Mouse (Mus musculus): Measurements from ENCODE around the gene Tmco1. TPM values are rescaled to one million over a fixed set of nuclear protein-coding genes. Genes with fewer than 3 reads are reported as not detected.

Tmco1 gene
- polyA plus RNA-seq, 1 experiment from 2014 or later = 90.1 TPM

- H3K4me3 ChIP-seq (ENCODE audit: control insufficient read depth in 1 of 2, insufficient read depth in 1 of 2, low read depth in 1 of 2, low read length in 2 of 2) = no peak overlapping the region
- no peak overlapping the region for H3K27ac ChIP-seq (replicated peaks in 1 of 2; ENCODE audit: control insufficient read depth in 1 of 2, insufficient read depth in 1 of 2, low read depth in 2 of 2, low read length in 2 of 2)
- no peak overlapping the region for H3K4me2 ChIP-seq (ENCODE audit: low read length)
- no peaks in the 10 kb centered on the region for H3K4me1 ChIP-seq (ENCODE audit: control insufficient read depth in 2 of 2, insufficient read depth in 2 of 2, low read length in 2 of 2)
- H3K27me3 ChIP-seq (ENCODE audit: control insufficient read depth, insufficient read depth, low read length) = no peaks in the 10 kb centered on the region
- WGBS = 88% methylated on average over 6 of the region's 6 CpGs
- no peaks in the 10 kb centered on the region for H3K9me3 ChIP-seq (ENCODE audit: control insufficient read depth, low read length)
- H3K36me3 ChIP-seq (ENCODE audit: control insufficient read depth, insufficient read depth, low read length) = peaks cover 50% of the 10 kb centered on the region
- no peak overlapping the region for H3K9ac ChIP-seq (ENCODE audit: low read length)
- ATAC-seq (ENCODE audit: insufficient number of reproducible peaks, insufficient read depth, low FRiP score, low read depth) = no peak
Observed at GRCm38 (mm10) chr1:167366621-167367020, 58.4 kb downstream of the Tmco1 start.

DNA sequence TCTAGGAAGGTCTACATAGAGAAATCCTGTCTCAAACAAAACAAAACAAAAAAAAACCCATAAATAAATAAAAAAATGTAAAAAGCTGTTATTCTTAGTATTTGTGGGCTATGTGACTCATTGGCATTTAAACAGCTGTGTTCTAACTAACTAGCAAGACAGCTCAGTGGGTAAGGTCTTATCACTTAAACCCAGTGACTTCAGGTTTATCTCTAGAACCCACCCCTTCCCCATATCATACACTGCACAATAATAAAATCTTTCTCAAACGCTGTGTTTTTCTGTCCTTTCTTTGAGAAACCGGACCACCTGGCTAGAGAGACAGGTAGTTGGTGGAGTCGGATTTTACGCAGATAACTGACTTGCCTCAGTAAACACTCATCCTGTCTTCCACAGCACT, 59.8 kb downstream of the Tmco1 start:
- Histone ChIP-seq H3K27ac (replicated peaks in 1 of 2; ENCODE audit: control insufficient read depth in 1 of 2, insufficient read depth in 1 of 2, low read depth in 2 of 2, low read length in 2 of 2) (no peak overlapping the region), H3K4me3 (ENCODE audit: control insufficient read depth in 1 of 2, insufficient read depth in 1 of 2, low read depth in 1 of 2, low read length in 2 of 2) (no peak overlapping the region), H3K4me2 (ENCODE audit: low read length) (no peak overlapping the region), H3K9ac (ENCODE audit: low read length) (no peak overlapping the region), H3K4me1 (ENCODE audit: control insufficient read depth in 2 of 2, insufficient read depth in 2 of 2, low read length in 2 of 2) (no peaks in the 10 kb centered on the region), H3K27me3 (ENCODE audit: control insufficient read depth, insufficient read depth, low read length) (no peaks in the 10 kb centered on the region), H3K36me3 (ENCODE audit: control insufficient read depth, insufficient read depth, low read length) (peaks cover 51% of the 10 kb centered on the region), H3K9me3 (ENCODE audit: control insufficient read depth, low read length) (no peaks in the 10 kb centered on the region)
- WGBS = 86% methylated on average over 4 of the region's 4 CpGs
- ATAC-seq (ENCODE audit: insufficient number of reproducible peaks, insufficient read depth, low FRiP score, low read depth) = no peak

DNA sequence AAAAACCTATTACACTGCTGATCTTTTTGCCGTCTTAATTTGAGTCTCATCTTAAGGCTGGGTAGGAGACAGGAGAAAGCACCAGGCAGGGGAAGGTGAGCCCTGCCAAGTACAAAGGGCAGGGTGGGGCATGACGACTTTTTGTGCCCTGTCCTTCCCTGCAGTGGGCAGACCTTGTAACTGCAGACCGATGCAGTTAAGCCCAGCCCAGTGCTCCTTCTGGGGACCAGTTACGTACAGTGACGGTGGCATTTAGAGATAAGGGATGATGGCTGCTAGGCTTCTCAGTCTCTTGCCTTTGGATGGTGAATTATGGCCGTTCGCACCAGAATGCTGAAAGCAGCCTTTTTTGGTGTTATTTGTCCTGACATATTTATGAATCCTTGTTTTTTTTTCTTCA, 60.3 kb downstream of the Tmco1 start:
- H3K4me3 ChIP-seq (ENCODE audit: control insufficient read depth in 1 of 2, insufficient read depth in 1 of 2, low read depth in 1 of 2, low read length in 2 of 2) = no peak overlapping the region
- H3K4me1 ChIP-seq (ENCODE audit: control insufficient read depth in 2 of 2, insufficient read depth in 2 of 2, low read length in 2 of 2) = no peaks in the 10 kb centered on the region
- H3K27me3 ChIP-seq (ENCODE audit: control insufficient read depth, insufficient read depth, low read length) = no peaks in the 10 kb centered on the region
- ATAC-seq (ENCODE audit: insufficient number of reproducible peaks, insufficient read depth, low FRiP score, low read depth) = no peak
- 64% methylated on average over 7 of the region's 7 CpGs for WGBS
- H3K27ac ChIP-seq (replicated peaks in 1 of 2; ENCODE audit: control insufficient read depth in 1 of 2, insufficient read depth in 1 of 2, low read depth in 2 of 2, low read length in 2 of 2) = no peak overlapping the region
- no peak overlapping the region for H3K4me2 ChIP-seq (ENCODE audit: low read length)
- peaks cover 51% of the 10 kb centered on the region for H3K36me3 ChIP-seq (ENCODE audit: control insufficient read depth, insufficient read depth, low read length)
- no peak overlapping the region for H3K9ac ChIP-seq (ENCODE audit: low read length)
- no peaks in the 10 kb centered on the region for H3K9me3 ChIP-seq (ENCODE audit: control insufficient read depth, low read length)

DNA sequence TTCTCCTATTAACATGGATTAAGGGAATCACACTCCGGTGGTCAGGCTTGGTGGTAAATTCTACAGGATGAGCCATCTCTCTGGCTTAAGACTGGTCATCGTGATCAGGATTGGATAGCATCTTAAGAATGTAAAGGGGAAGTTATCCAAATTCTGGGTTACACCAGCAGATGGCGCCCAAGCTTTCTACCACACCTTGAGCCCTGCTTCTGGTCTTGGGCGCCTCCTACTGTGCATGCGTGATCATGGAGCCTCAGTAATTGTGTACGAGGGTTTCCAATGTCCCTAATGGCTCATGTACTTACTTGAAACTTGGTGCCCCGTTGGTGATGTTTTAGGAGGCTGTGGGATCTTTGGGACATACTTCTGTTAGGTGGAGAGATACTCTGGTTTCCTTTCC, 61.7 kb downstream of the Tmco1 start:
- no peak; the same call in 1 of the 2 replicates for ATAC-seq (ENCODE audit: insufficient number of reproducible peaks, insufficient read depth, low FRiP score, low read depth)
- no peak overlapping the region for H3K9ac ChIP-seq (ENCODE audit: low read length)
- no peaks in the 10 kb centered on the region for H3K9me3 ChIP-seq (ENCODE audit: control insufficient read depth, low read length)
- H3K27ac ChIP-seq (replicated peaks in 1 of 2; ENCODE audit: control insufficient read depth in 1 of 2, insufficient read depth in 1 of 2, low read depth in 2 of 2, low read length in 2 of 2) = no peak overlapping the region
- H3K4me3 ChIP-seq (ENCODE audit: control insufficient read depth in 1 of 2, insufficient read depth in 1 of 2, low read depth in 1 of 2, low read length in 2 of 2) = no peak overlapping the region
- 8% methylated on average over 7 of the region's 7 CpGs for WGBS
- H3K36me3 ChIP-seq (ENCODE audit: control insufficient read depth, insufficient read depth, low read length) = peaks cover 54% of the 10 kb centered on the region
- H3K4me1 ChIP-seq (ENCODE audit: control insufficient read depth in 2 of 2, insufficient read depth in 2 of 2, low read length in 2 of 2) = no peaks in the 10 kb centered on the region
- no peak overlapping the region for H3K4me2 ChIP-seq (ENCODE audit: low read length)
- H3K27me3 ChIP-seq (ENCODE audit: control insufficient read depth, insufficient read depth, low read length) = no peaks in the 10 kb centered on the region

DNA sequence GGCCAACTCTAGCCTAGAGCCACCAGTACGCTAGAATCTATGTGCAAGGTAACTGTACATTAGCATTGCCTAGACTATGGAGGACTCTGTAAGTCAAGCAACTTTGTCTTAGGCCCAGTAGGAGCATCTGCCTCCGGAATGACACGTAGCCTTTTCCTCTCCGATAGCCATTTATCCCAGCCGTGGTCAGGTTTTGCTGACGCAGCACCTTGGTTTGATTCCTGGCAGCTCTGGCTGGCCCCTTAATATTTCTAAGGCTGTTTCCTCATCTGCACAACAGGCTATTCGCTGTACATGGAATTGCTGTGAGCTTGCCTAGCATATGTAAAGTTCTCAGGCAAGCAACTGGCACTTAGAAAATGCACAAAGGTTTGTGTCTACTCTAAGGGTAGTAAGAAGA, 64.6 kb downstream of the Tmco1 start:
- Histone ChIP-seq H3K27ac (replicated peaks in 1 of 2; ENCODE audit: control insufficient read depth in 1 of 2, insufficient read depth in 1 of 2, low read depth in 2 of 2, low read length in 2 of 2) (no peak overlapping the region), H3K36me3 (ENCODE audit: control insufficient read depth, insufficient read depth, low read length) (peaks cover 58% of the 10 kb centered on the region), H3K9me3 (ENCODE audit: control insufficient read depth, low read length) (no peaks in the 10 kb centered on the region), H3K27me3 (ENCODE audit: control insufficient read depth, insufficient read depth, low read length) (no peaks in the 10 kb centered on the region), H3K4me2 (ENCODE audit: low read length) (no peak overlapping the region), H3K4me3 (ENCODE audit: control insufficient read depth in 1 of 2, insufficient read depth in 1 of 2, low read depth in 1 of 2, low read length in 2 of 2) (no peak overlapping the region), H3K4me1 (ENCODE audit: control insufficient read depth in 2 of 2, insufficient read depth in 2 of 2, low read length in 2 of 2) (no peaks in the 10 kb centered on the region), H3K9ac (ENCODE audit: low read length) (no peak overlapping the region)
- WGBS = 92% methylated on average over 7 of the region's 7 CpGs
- ATAC-seq (ENCODE audit: insufficient number of reproducible peaks, insufficient read depth, low FRiP score, low read depth) = no peak

- no peaks in the 10 kb centered on the region for H3K4me1 ChIP-seq (ENCODE audit: control insufficient read depth in 2 of 2, insufficient read depth in 2 of 2, low read length in 2 of 2)
- no peak overlapping the region for H3K4me2 ChIP-seq (ENCODE audit: low read length)
- H3K27me3 ChIP-seq (ENCODE audit: control insufficient read depth, insufficient read depth, low read length) = no peaks in the 10 kb centered on the region
- H3K4me3 ChIP-seq (ENCODE audit: control insufficient read depth in 1 of 2, insufficient read depth in 1 of 2, low read depth in 1 of 2, low read length in 2 of 2) = no peak overlapping the region
- no peak overlapping the region for H3K9ac ChIP-seq (ENCODE audit: low read length)
- no peaks in the 10 kb centered on the region for H3K9me3 ChIP-seq (ENCODE audit: control insufficient read depth, low read length)
- no peak for ATAC-seq (ENCODE audit: insufficient number of reproducible peaks, insufficient read depth, low FRiP score, low read depth)
- H3K36me3 ChIP-seq (ENCODE audit: control insufficient read depth, insufficient read depth, low read length) = peaks cover 56% of the 10 kb centered on the region
- WGBS = 24% methylated on average over 15 of the region's 15 CpGs
- H3K27ac ChIP-seq (replicated peaks in 1 of 2; ENCODE audit: control insufficient read depth in 1 of 2, insufficient read depth in 1 of 2, low read depth in 2 of 2, low read length in 2 of 2) = no peak overlapping the region
Observed at GRCm38 (mm10) chr1:167374003-167374784, 66.0 kb downstream of the Tmco1 start.

DNA sequence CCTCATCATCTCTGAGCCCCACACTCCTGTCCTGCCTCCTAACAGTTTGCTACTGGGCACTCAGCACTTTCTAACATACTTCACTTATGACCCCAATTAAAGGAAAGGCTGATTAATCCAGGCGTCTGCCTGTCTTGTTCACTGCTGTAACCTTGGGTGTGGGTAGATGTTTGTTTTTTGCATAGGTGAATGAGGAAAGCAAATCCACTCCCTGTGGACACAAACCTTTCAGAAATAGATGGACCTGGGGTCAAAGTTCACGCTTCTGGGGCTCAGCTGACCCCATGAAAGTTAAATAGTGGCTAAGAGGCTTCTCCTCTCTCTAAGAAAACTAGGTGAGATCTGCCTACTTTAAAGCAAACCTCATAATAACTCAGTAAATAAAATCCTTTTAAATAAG, 66.8 kb downstream of the Tmco1 start:
- no peaks in the 10 kb centered on the region for H3K27me3 ChIP-seq (ENCODE audit: control insufficient read depth, insufficient read depth, low read length)
- H3K27ac ChIP-seq (replicated peaks in 1 of 2; ENCODE audit: control insufficient read depth in 1 of 2, insufficient read depth in 1 of 2, low read depth in 2 of 2, low read length in 2 of 2) = no peak overlapping the region
- no peaks in the 10 kb centered on the region for H3K4me1 ChIP-seq (ENCODE audit: control insufficient read depth in 2 of 2, insufficient read depth in 2 of 2, low read length in 2 of 2)
- no peak overlapping the region for H3K9ac ChIP-seq (ENCODE audit: low read length)
- H3K36me3 ChIP-seq (ENCODE audit: control insufficient read depth, insufficient read depth, low read length) = peaks cover 55% of the 10 kb centered on the region
- no peak for ATAC-seq (ENCODE audit: insufficient number of reproducible peaks, insufficient read depth, low FRiP score, low read depth)
- H3K4me3 ChIP-seq (ENCODE audit: control insufficient read depth in 1 of 2, insufficient read depth in 1 of 2, low read depth in 1 of 2, low read length in 2 of 2) = no peak overlapping the region
- 70% methylated on average over 2 of the region's 2 CpGs for WGBS
- no peaks in the 10 kb centered on the region for H3K9me3 ChIP-seq (ENCODE audit: control insufficient read depth, low read length)
- no peak overlapping the region for H3K4me2 ChIP-seq (ENCODE audit: low read length)

DNA sequence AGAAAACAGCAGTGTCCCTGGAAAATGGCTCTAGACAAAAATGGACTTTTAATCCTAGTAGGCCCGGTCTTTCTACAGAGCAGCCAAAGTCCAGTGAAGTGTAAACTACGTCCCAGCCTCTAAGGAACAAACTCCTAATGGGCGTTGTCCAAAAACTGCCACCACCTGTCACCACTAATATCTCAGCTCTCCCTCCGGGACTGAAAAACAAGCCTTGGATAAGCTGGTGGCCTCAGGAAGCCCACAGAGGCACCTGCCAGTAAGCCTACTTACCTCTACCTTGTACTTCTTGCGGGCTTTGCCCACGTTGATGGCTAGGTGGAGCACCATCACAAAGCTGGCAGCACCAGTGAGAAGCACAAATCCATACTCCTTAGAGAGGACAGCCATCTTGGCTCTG, 69.8 kb downstream of the Tmco1 start:
- Histone ChIP-seq H3K9me3 (ENCODE audit: control insufficient read depth, low read length) (no peaks in the 10 kb centered on the region), H3K27me3 (ENCODE audit: control insufficient read depth, insufficient read depth, low read length) (no peaks in the 10 kb centered on the region), H3K27ac (replicated peaks in 1 of 2; ENCODE audit: control insufficient read depth in 1 of 2, insufficient read depth in 1 of 2, low read depth in 2 of 2, low read length in 2 of 2) (no peak overlapping the region), H3K36me3 (ENCODE audit: control insufficient read depth, insufficient read depth, low read length) (peaks cover 37% of the 10 kb centered on the region), H3K9ac (ENCODE audit: low read length) (no peak overlapping the region), H3K4me2 (ENCODE audit: low read length) (no peak overlapping the region), H3K4me1 (ENCODE audit: control insufficient read depth in 2 of 2, insufficient read depth in 2 of 2, low read length in 2 of 2) (0 out of 4 replicates have a peak, but pooled peaks cover 0 to 2% of the 10 kb centered on the region in 2 experiments), H3K4me3 (ENCODE audit: control insufficient read depth in 1 of 2, insufficient read depth in 1 of 2, low read depth in 1 of 2, low read length in 2 of 2) (no peak overlapping the region)
- ATAC-seq (ENCODE audit: insufficient number of reproducible peaks, insufficient read depth, low FRiP score, low read depth) = no peak
- 63% methylated on average over 6 of the region's 6 CpGs for WGBS
